In the genomic region with DNA sequence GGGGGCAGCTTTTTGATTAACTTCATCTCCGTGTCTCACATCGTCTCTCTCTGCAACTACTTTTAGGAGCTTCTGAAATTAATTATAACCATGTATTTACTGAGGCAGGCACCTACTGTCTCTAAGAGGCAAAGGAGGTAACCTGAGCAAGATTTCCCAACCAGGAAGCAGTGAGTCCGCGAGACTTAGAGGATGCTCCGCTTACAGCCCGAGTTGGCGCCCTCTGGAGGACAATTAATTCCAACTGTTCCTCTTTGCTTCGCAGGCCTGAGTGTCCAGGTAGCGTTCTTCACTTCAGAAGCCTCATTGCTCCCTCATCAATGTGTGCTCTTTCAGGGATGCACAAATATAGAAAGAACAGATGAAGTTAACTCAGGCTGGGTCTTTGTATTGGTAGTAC, we compare ENCODE assay signal across 8 mouse cellular contexts.
DNase-seq lines count a peak whose midpoint lies in the region; ATAC-seq lines count a peak whose summit lies in the region.

No protein-coding gene starts in this region.

- H3K4me2 ChIP-seq in hindbrain, embryonic 12.5 days (replicated peaks) = no peak overlapping the region
- H3K4me2 ChIP-seq in forebrain, embryonic 15.5 days (replicated peaks) = no peak overlapping the region
- no peak overlapping the region; the same call in 1 of the 2 replicates for H3K4me2 ChIP-seq in limb, embryonic 11.5 days (ENCODE audit: low read depth, severe bottlenecking)

- H3K9me3 ChIP-seq in hindbrain, embryonic 10.5 days = no peaks in the 10 kb centered on the region
- no peaks in the 10 kb centered on the region for H3K9me3 ChIP-seq in hindbrain, embryonic 12.5 days (replicated peaks)
- no peaks in the 10 kb centered on the region for H3K9me3 ChIP-seq in forebrain, embryonic 15.5 days
- no peaks in the 10 kb centered on the region for H3K9me3 ChIP-seq in limb, embryonic 11.5 days (ENCODE audit: control insufficient read depth, low read length)

- WGBS in hindbrain, embryonic 10.5 days = 12% methylated on average over 9 of the region's 9 CpGs
- WGBS in hindbrain, embryonic 12.5 days = 17% methylated on average over 9 of the region's 9 CpGs
- 14% methylated on average over 9 of the region's 9 CpGs for WGBS in forebrain, embryonic 15.5 days
- 11% methylated on average over 9 of the region's 9 CpGs for WGBS in limb, embryonic 11.5 days

- ATAC-seq in hindbrain, embryonic 12.5 days (ENCODE audit: low FRiP score) = no peak
- 0 out of 2 replicates have a peak, but pooled peaks have one; percentile 43 for ATAC-seq in forebrain, embryonic 15.5 days (replicated peaks)
- ATAC-seq in limb, embryonic 11.5 days (ENCODE audit: insufficient number of reproducible peaks, low FRiP score, low TSS enrichment, low read depth) = no peak

- H3K4me3 ChIP-seq in hindbrain, embryonic 10.5 days = no peak overlapping the region
- H3K4me3 ChIP-seq in hindbrain, embryonic 12.5 days = no peak overlapping the region
- H3K4me3 ChIP-seq in forebrain, embryonic 15.5 days = no peak overlapping the region
- H3K4me3 ChIP-seq in limb, embryonic 11.5 days (ENCODE audit: low read depth, low read length) = no peak overlapping the region

- H3K4me1 ChIP-seq in hindbrain, embryonic 10.5 days (replicated peaks) = peaks cover 29% of the 10 kb centered on the region
- H3K4me1 ChIP-seq in hindbrain, embryonic 12.5 days = 0 out of 2 replicates have a peak, but pooled peaks cover 2% of the 10 kb centered on the region
- no peaks in the 10 kb centered on the region for H3K4me1 ChIP-seq in forebrain, embryonic 15.5 days
- peaks cover 3% of the 10 kb centered on the region; the same call in 1 of the 2 replicates for H3K4me1 ChIP-seq in limb, embryonic 11.5 days (ENCODE audit: control insufficient read depth, insufficient read depth, low read length)

- no peaks in the 10 kb centered on the region for H3K27me3 ChIP-seq in hindbrain, embryonic 10.5 days (ENCODE audit: insufficient read depth, poor library complexity, severe bottlenecking)
- no peaks in the 10 kb centered on the region for H3K27me3 ChIP-seq in hindbrain, embryonic 12.5 days
- no peaks in the 10 kb centered on the region for H3K27me3 ChIP-seq in forebrain, embryonic 15.5 days
- H3K27me3 ChIP-seq in limb, embryonic 11.5 days (ENCODE audit: control insufficient read depth, insufficient read depth, low read length) = no peaks in the 10 kb centered on the region

- no peaks in the 10 kb centered on the region for H3K36me3 ChIP-seq in hindbrain, embryonic 10.5 days
- H3K36me3 ChIP-seq in hindbrain, embryonic 12.5 days = no peaks in the 10 kb centered on the region
- no peaks in the 10 kb centered on the region for H3K36me3 ChIP-seq in forebrain, embryonic 15.5 days
- H3K36me3 ChIP-seq in limb, embryonic 11.5 days (ENCODE audit: control insufficient read depth, insufficient read depth, low read length) = no peaks in the 10 kb centered on the region

- no peak overlapping the region for H3K9ac ChIP-seq in hindbrain, embryonic 12.5 days
- no peak overlapping the region for H3K9ac ChIP-seq in forebrain, embryonic 15.5 days (replicated peaks)
- no peak overlapping the region for H3K9ac ChIP-seq in limb, embryonic 11.5 days (ENCODE audit: low read length)

- peak overlapping the region; percentile 62; the same call in 1 of the 2 replicates for H3K27ac ChIP-seq in hindbrain, embryonic 10.5 days
- H3K27ac ChIP-seq in hindbrain, embryonic 12.5 days = no peak overlapping the region
- no peak overlapping the region for H3K27ac ChIP-seq in forebrain, embryonic 15.5 days (replicated peaks)
- no peak overlapping the region for H3K27ac ChIP-seq in limb, embryonic 11.5 days (replicated peaks; ENCODE audit: low read depth, low read length)

- DNase-seq in hindbrain, embryonic 10.5 days (ENCODE audit: low spot score) = peak; percentile 64
- peak; percentile 5 for DNase-seq in c-Kit-positive CD71-positive TER-119-negative erythroid progenitor cells, embryonic 14.5 days (ENCODE audit: low read depth)
- DNase-seq in kidney, adult 8-10 months = peak; percentile 21 to 54
- DNase-seq in limb, embryonic 11.5 days (ENCODE audit: low spot score) = peak; percentile 71
- DNase-seq in natural killer cell, adult 2 months (ENCODE audit: low spot score in 2 of 2) = peak; percentile 5 to 45
- DNase-seq in testis, postnatal 10 days (ENCODE audit: low spot score) = peak; percentile 76

Comparison
In these comparisons a context has a peak if more than half of its experiments do, and no peak if none do; other contexts are left out.
1. DNase-seq: peak in every context shown above with its lines; median percentile 76 in testis, postnatal 10 days; 71 in limb, embryonic 11.5 days; 64 in hindbrain, embryonic 10.5 days; 38 in kidney, adult 8-10 months; 25 in natural killer cell, adult 2 months; 5 in c-Kit-positive CD71-positive TER-119-negative erythroid progenitor cells, embryonic 14.5 days.